Mouse (Mus musculus) midbrain, embryonic 11.5 days (tissue): ENCODE data around the gene Klf12. TPM values are rescaled to one million over a fixed set of nuclear protein-coding genes. Genes with fewer than 3 reads are reported as not detected.

Experiments
- ATAC-seq: fragments of 200-750 bp; cut with Nextera tagmentation; 2 replicates; pipeline ENCODE4 v1.8.0; 2017; ENCODE audit warnings: moderate TSS enrichment, moderate library complexity; ENCODE audit not compliant: low FRiP score
- DNase-seq: peaks from one replicate; pipeline ENCODE4 v3.0.0; 2015; ENCODE audit warnings: low spot score; ENCODE audit errors: missing footprints
- H3K27ac ChIP-seq: fragments of 300-500 bp; sonication (generic); 2 replicates; pipeline ENCODE4 v1.5.1; 2014; ENCODE audit warnings: low read depth, low read length
- H3K27me3 ChIP-seq: fragments of 300-500 bp; sonication (generic); 2 replicates; pipeline ENCODE4 v1.6.1; 2014; ENCODE audit warnings: mild to moderate bottlenecking, low read length, moderate library complexity, mixed read lengths; ENCODE audit not compliant: control insufficient read depth, insufficient read depth
- H3K36me3 ChIP-seq: fragments of 300-500 bp; sonication (generic); 2 replicates; pipeline ENCODE4 v1.6.1; 2014; ENCODE audit warnings: mild to moderate bottlenecking, low read length, moderate library complexity, mixed read lengths; ENCODE audit not compliant: control insufficient read depth, insufficient read depth
- H3K4me1 ChIP-seq: fragments of 300-500 bp; sonication (generic); 2 replicates; pipeline ENCODE4 v1.6.1; 2014; ENCODE audit warnings: low read length; ENCODE audit not compliant: control insufficient read depth, insufficient read depth
- H3K4me2 ChIP-seq: fragments of 300-500 bp; sonication (generic); 2 replicates; pipeline ENCODE4 v1.6.1; 2014; ENCODE audit warnings: mild to moderate bottlenecking, moderate library complexity
- H3K4me3 ChIP-seq: fragments of 300-500 bp; sonication (generic); 2 replicates; pipeline ENCODE4 v1.5.1; 2014; ENCODE audit warnings: low read depth, low read length
- H3K9ac ChIP-seq: fragments of 300-500 bp; sonication (generic); 2 replicates; pipeline ENCODE4 v1.6.1; 2014; ENCODE audit warnings: low read length
- H3K9me3 ChIP-seq: fragments of 300-500 bp; sonication (generic); 2 replicates; pipeline ENCODE4 v1.6.1; 2016; ENCODE audit warnings: low read length; ENCODE audit not compliant: control insufficient read depth
- WGBS: fragments of 180-500 bp; shearing (Covaris S2); extraction: QIAGEN DNeasy Blood & Tissue Kit; methylation state at CpG from one replicate; pipeline ENCODE4 v1.1.7; 2014; 5-methylcytosine and 5-hydroxymethylcytosine counted together
- polyA plus RNA-seq: library from polyadenylated mRNA; unstranded; fragments of >200 nt; fragmentation: Nextera tagmentation; extraction: Ambion mirVana; gene quantifications from 2 replicates; pipeline ENCODE4 v1.2.1, GENCODE M21; 2014

The Klf12 gene
- polyA plus RNA-seq, 1 experiment from 2014 or later: 27.7 TPM

DNA sequence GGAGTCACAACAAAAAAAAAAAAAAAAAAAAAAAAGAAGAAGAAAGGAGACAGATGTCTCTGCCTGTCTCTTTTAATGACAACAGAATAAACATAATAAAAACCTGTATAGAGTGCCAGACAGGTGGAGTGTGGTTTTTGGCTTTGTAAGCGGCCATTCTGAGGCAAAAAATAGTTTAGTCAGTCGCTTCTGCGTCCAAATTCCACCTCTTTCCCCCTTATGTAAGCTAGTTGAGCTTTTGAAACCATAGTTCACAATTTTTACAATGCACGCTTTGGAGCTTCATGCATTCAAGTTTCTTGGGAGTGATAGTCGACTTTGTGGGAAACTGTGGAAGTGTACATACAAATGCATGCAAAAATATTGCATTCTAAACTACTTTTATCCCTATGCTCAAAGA, 41.4 kb downstream of the Klf12 start:
- ATAC-seq: no peak
- Histone ChIP-seq H3K4me2 (no peak overlapping the region), H3K9me3 (no peaks in the 10 kb centered on the region), H3K36me3 (no peaks in the 10 kb centered on the region), H3K4me1 (no peaks in the 10 kb centered on the region), H3K27me3 (no peaks in the 10 kb centered on the region), H3K9ac (no peak overlapping the region), H3K4me3 (no peak overlapping the region), H3K27ac (no peak overlapping the region)
- DNase-seq: no peak
- 92% methylated on average over 5 of the region's 5 CpGs for WGBS

DNA sequence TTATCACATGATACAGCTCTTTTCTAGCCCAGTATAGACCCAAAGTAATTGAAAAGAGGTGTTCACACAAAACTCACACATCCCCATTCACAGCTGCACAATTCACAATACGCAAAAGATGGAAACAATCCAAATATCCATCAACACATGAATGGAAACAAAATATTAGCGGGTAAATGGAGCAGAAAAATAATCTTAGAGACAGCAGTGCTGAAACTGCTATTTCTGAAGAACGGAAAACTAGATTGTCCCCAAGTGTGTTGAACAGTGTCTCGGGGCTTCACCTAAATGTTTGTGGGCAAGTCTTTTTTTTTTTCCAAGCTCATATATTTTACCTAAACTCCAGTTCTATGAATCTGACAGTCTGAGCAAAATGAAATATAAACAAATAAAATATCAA, 44.6 kb downstream of the Klf12 start:
- no peak overlapping the region for H3K4me3 ChIP-seq
- ATAC-seq (no peak), DNase-seq (peak; percentile 33)
- no peaks in the 10 kb centered on the region for H3K36me3 ChIP-seq
- H3K4me2 ChIP-seq: no peak overlapping the region
- no peaks in the 10 kb centered on the region for H3K27me3 ChIP-seq
- H3K27ac ChIP-seq: no peak overlapping the region
- no peaks in the 10 kb centered on the region for H3K4me1 ChIP-seq
- no peak overlapping the region for H3K9ac ChIP-seq
- no peaks in the 10 kb centered on the region for H3K9me3 ChIP-seq
- 97% methylated on average over 4 of the region's 4 CpGs for WGBS

DNA sequence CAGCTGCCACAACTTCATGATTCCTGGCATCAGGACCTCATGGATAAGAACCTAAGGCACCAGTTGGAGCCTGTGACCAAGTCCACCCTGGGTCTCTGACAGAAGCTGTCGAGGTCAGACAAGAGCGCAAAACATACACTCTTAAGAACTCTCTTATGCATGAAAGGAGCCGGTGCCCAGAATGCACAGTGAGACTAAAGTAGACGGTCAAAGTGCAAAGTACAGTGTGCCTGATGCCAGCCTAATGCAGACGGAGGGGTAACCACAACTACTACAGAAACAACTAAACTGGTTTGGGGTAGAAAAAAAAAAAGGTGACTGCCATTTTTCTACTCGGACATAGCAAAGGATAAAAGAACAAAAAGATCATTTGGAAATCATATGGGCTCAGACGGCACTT, 47.7 kb downstream of the Klf12 start:
- H3K4me3 ChIP-seq: no peak overlapping the region
- no peaks in the 10 kb centered on the region for H3K9me3 ChIP-seq
- DNase-seq: peak; percentile 64
- H3K9ac ChIP-seq: no peak overlapping the region
- 82% methylated on average over 7 of the region's 7 CpGs for WGBS
- no peaks in the 10 kb centered on the region for H3K4me1 ChIP-seq
- H3K4me2 ChIP-seq: no peak overlapping the region
- no peak overlapping the region for H3K27ac ChIP-seq
- no peak for ATAC-seq
- no peaks in the 10 kb centered on the region for H3K36me3 ChIP-seq
- H3K27me3 ChIP-seq: no peaks in the 10 kb centered on the region

DNA sequence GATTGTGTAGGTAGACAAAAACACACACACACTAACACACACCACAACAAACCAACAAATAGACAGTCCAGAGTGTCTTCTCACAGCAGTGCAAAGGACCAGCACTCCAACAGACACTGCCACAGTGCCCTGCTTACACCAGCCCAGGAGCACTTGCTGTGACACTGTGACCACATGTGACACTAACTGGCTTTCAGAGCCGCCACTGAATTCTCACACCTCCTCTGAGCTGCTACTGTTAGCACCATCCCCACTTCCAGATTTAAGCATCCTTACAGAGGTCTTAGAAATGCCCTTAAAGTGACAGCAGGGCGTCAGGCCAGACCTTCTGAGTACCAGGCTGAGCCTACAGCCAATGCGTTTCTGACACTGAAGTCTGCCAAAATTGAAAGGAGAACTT, 48.7 kb downstream of the Klf12 start:
- peak; percentile 70 for DNase-seq
- H3K4me2 ChIP-seq: no peak overlapping the region

DNA sequence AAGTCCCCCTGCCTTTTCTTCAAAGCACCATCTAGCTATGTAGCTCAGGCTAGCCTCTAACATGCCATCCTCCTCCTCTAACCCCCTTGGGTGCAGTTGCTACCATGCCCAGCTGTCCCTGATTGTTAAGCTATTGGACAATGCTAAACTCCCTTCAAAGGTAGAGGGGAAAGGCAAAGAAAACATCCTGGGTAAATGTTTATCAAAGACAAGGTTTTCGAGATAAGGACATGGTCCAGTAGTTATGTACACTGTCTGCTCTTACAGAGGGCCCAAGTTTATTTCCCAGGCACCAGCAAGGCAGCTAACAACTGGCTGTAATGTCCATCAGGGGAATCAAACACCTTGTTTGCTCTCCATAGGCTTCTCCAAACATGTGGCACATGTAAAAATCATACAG, 53.1 kb downstream of the Klf12 start:
- 62% methylated on average over 1 of the region's 1 CpGs for WGBS
- ATAC-seq (no peak), DNase-seq (peak; percentile 4)
- no peaks in the 10 kb centered on the region for H3K27me3 ChIP-seq
- no peaks in the 10 kb centered on the region for H3K9me3 ChIP-seq
- H3K4me1 ChIP-seq: no peaks in the 10 kb centered on the region
- no peak overlapping the region for H3K9ac ChIP-seq
- no peak overlapping the region for H3K27ac ChIP-seq
- H3K4me3 ChIP-seq: no peak overlapping the region
- H3K36me3 ChIP-seq: no peaks in the 10 kb centered on the region
- H3K4me2 ChIP-seq: no peak overlapping the region

More for the DNA sequence above, 48.7 kb downstream of the Klf12 start:
- H3K36me3 ChIP-seq: no peaks in the 10 kb centered on the region
- H3K4me1 ChIP-seq: no peaks in the 10 kb centered on the region
- no peak for ATAC-seq
- H3K27ac ChIP-seq: no peak overlapping the region
- WGBS: 40% methylated on average over 3 of the region's 3 CpGs
- H3K9ac ChIP-seq: no peak overlapping the region
- no peak overlapping the region for H3K4me3 ChIP-seq
- H3K27me3 ChIP-seq: no peaks in the 10 kb centered on the region
- H3K9me3 ChIP-seq: no peaks in the 10 kb centered on the region

DNA sequence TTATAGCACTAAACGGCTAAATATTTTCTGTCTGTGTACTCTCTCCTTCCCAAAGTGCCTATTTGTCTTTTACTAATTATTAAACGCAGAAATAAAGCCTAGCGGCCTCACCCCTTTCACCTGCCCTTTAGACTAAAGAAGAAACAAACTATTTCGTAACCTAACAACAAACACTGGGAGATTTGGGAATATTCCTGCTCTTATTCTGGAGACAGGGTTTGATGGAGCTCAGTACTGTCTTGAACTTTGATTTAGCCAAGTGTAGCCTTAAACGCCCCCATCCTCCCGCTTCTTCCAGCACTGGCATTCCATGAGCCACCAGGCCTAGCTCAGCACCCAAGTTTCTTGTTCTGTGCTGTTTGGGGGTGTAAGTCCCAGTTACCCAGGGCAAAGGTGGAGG, 56.4 kb downstream of the Klf12 start:
- Histone ChIP-seq H3K4me1 (no peaks in the 10 kb centered on the region), H3K27me3 (no peaks in the 10 kb centered on the region), H3K27ac (no peak overlapping the region), H3K4me3 (no peak overlapping the region), H3K4me2 (no peak overlapping the region), H3K9ac (no peak overlapping the region), H3K36me3 (no peaks in the 10 kb centered on the region), H3K9me3 (no peaks in the 10 kb centered on the region)
- peak; percentile 35 for DNase-seq
- no peak for ATAC-seq
- WGBS: 94% methylated on average over 6 of the region's 6 CpGs

DNA sequence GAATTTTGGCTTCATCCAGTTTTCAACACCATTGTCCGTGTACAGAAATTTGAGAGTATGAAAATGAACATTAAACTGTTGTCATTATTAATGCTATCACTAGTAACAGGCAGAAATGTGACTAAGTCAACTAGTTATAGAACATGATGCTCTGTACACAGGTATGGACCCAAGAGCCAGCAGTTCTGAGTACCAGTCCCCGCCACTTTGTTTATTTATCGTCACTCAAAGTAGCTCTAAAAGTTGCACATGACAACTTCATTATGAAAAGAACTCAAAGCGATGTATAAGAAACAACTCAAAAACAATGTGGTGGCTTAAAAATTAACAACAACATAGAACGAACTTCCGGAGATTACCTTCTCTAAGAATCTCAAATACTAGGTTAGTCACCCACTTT, 56.8 kb downstream of the Klf12 start:
- no peaks in the 10 kb centered on the region for H3K36me3 ChIP-seq
- no peak overlapping the region for H3K27ac ChIP-seq
- DNase-seq: peak; percentile 57
- ATAC-seq: no peak
- 95% methylated on average over 6 of the region's 6 CpGs for WGBS
- H3K9me3 ChIP-seq: no peaks in the 10 kb centered on the region
- no peak overlapping the region for H3K4me2 ChIP-seq
- H3K4me3 ChIP-seq: no peak overlapping the region
- H3K27me3 ChIP-seq: no peaks in the 10 kb centered on the region
- H3K4me1 ChIP-seq: no peaks in the 10 kb centered on the region
- no peak overlapping the region for H3K9ac ChIP-seq

DNA sequence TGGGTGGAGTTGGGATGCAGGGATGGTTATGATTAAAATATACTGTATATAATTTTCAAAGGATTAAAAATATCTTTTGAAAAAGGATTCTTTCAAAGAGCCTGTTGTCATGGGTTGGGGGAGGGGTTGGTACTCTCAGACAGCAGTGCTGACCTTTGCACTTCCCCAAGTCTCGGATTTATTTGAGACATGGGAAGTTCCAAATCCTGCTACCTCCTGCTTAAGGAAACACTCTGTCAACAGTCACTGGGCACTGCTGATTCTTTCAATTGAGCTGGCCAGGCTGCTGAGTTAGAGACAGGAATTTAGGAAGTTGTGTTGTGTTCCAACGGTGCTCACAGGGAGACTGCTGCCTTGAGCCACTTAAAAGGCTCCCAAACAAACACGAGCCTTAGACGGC, 60.3 kb downstream of the Klf12 start:
- WGBS: 51% methylated on average over 4 of the region's 4 CpGs
- H3K4me2 ChIP-seq: no peak overlapping the region
- no peaks in the 10 kb centered on the region for H3K36me3 ChIP-seq
- no peaks in the 10 kb centered on the region for H3K9me3 ChIP-seq
- no peak overlapping the region for H3K9ac ChIP-seq
- no peaks in the 10 kb centered on the region for H3K27me3 ChIP-seq
- DNase-seq: peak; percentile 71
- H3K4me1 ChIP-seq: no peaks in the 10 kb centered on the region
- no peak; the same call in 1 of the 2 replicates for ATAC-seq
- H3K4me3 ChIP-seq: no peak overlapping the region
- H3K27ac ChIP-seq: no peak overlapping the region

DNA sequence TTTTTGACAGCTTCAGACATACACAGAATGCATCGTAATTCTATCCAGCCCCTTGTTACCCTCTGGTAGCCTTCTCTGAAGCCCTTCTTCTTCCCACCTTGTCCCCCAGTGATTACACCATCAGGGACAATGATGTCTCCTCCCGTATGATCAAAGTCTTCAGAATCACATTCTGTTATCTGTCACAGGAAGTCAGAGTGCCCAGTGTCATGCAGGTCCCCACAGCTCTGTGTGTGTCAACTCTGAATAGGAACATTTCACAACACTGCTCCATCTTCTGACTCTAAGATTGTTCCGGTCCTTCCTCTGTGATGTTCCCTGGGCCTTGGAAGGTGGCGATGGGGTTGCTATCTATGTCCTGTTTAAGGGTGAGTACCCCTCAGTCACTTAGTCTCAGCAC, 62.2 kb downstream of the Klf12 start:
- Histone ChIP-seq H3K36me3 (no peaks in the 10 kb centered on the region), H3K27ac (no peak overlapping the region), H3K27me3 (no peaks in the 10 kb centered on the region), H3K9me3 (no peaks in the 10 kb centered on the region), H3K9ac (no peak overlapping the region), H3K4me2 (no peak overlapping the region), H3K4me3 (no peak overlapping the region), H3K4me1 (no peaks in the 10 kb centered on the region)
- DNase-seq (no peak), ATAC-seq (no peak)
- 93% methylated on average over 4 of the region's 4 CpGs for WGBS
